Mouse (Mus musculus) hindbrain, embryonic 15.5 days (tissue): ENCODE results near the gene Ccdc163. TPM values are rescaled to one million over a fixed set of nuclear protein-coding genes. Genes with fewer than 3 reads are reported as not detected.
A peak's percentile ranks its signal among the peaks of the same experiment; 100 is the strongest.
"Not testable (repeated sequence)": the region's sequence is repeated elsewhere in the genome, so short reads cannot be mapped to it uniquely, and the experiment has no call there.

ENCODE experiments used
- ATAC-seq: fragments of 200-750 bp; cut with Nextera tagmentation; 2 replicates; pipeline ENCODE4 v1.8.0; 2017; ENCODE audit warnings: low read depth, moderate number of reproducible peaks, moderate TSS enrichment; ENCODE audit not compliant: low FRiP score
- H3K27ac ChIP-seq: fragments of 300-500 bp; sonication (generic); replicated peaks from 2 replicates; pipeline ENCODE4 v1.5.1; 2015; ENCODE audit warnings: mild to moderate bottlenecking, inconsistent platforms
- H3K27me3 ChIP-seq: fragments of 300-500 bp; sonication (generic); 2 replicates; pipeline ENCODE4 v1.6.1; 2015; ENCODE audit warnings: control low read depth, inconsistent platforms
- H3K36me3 ChIP-seq: fragments of 300-500 bp; sonication (generic); 2 replicates; pipeline ENCODE4 v1.6.1; 2015; ENCODE audit warnings: control low read depth, inconsistent platforms
- H3K4me1 ChIP-seq: fragments of 300-500 bp; sonication (generic); replicated peaks from 2 replicates; pipeline ENCODE4 v1.6.1; 2015; ENCODE audit warnings: control low read depth, inconsistent platforms
- H3K4me2 ChIP-seq: fragments of 300-500 bp; sonication (generic); 2 replicates; pipeline ENCODE4 v1.6.1; 2015; ENCODE audit warnings: moderate library complexity, mild to moderate bottlenecking, inconsistent platforms
- H3K4me3 ChIP-seq: fragments of 300-500 bp; sonication (generic); 2 replicates; pipeline ENCODE4 v1.5.1; 2015; ENCODE audit warnings: mild to moderate bottlenecking, inconsistent platforms
- H3K9ac ChIP-seq: fragments of 300-500 bp; sonication (generic); 2 replicates; pipeline ENCODE4 v1.6.1; 2015; ENCODE audit warnings: inconsistent platforms
- H3K9me3 ChIP-seq: fragments of 300-500 bp; sonication (generic); 2 replicates; pipeline ENCODE4 v1.6.1; 2016; ENCODE audit warnings: control low read depth, inconsistent platforms
- WGBS: fragments of 180-500 bp; shearing (Covaris S2); methylation state at CpG from one replicate; pipeline ENCODE4 v1.1.7; 2015; 5-methylcytosine and 5-hydroxymethylcytosine counted together
- polyA plus RNA-seq: library from polyadenylated mRNA; unstranded; fragments of >200 nt; fragmentation: Nextera tagmentation; extraction: Ambion mirVana; gene quantifications from 2 replicates; pipeline ENCODE4 v1.2.1, GENCODE M21; 2015

Ccdc163 gene
- polyA plus RNA-seq, result 12.6 and 13.6 TPM in 2 replicates

- 1% methylated on average over 29 of the region's 29 CpGs for WGBS
- Histone ChIP-seq H3K27ac (peak within 1 kb of the TSS; percentile 71; the same call in 1 of the 2 replicates), H3K4me2 (peak within 1 kb of the TSS; percentile 76), H3K9ac (peak within 1 kb of the TSS; percentile 57), H3K4me3 (peak within 1 kb of the TSS; percentile 53), H3K36me3 (0 out of 2 replicates have a peak, but pooled peaks cover 6% of the 10 kb centered on the region), H3K9me3 (no peaks in the 10 kb centered on the region), H3K27me3 (no peaks in the 10 kb centered on the region), H3K4me1 (peaks cover 16% of the 10 kb centered on the region)
- ATAC-seq, result peak; percentile 99
Measured at GRCm38 (mm10) chr4:116708201-116708764, at the start of gene Ccdc163, which contains the start of gene Mmachc. Gene Ccdc163, plus strand, starts transcription at chr4:116708509. Gene Mmachc, minus strand, starts transcription at chr4:116708406.

GRCm38 (mm10) chr4:116659474-116659873, 48.8 kb upstream of the Ccdc163 start:
- WGBS, result 61% methylated on average over 2 of the region's 2 CpGs
- Histone ChIP-seq H3K4me1 (no peaks in the 10 kb centered on the region), H3K9me3 (no peaks in the 10 kb centered on the region), H3K27ac (no peak overlapping the region), H3K4me2 (no peak overlapping the region), H3K9ac (no peak overlapping the region), H3K27me3 (no peaks in the 10 kb centered on the region), H3K4me3 (no peak overlapping the region), H3K36me3 (no peaks in the 10 kb centered on the region)
- no peak for ATAC-seq

GRCm38 (mm10) chr4:116659916-116660315, 48.4 kb upstream of the Ccdc163 start:
- H3K27me3 ChIP-seq, H3K4me1 ChIP-seq, H3K4me2 ChIP-seq, H3K27ac ChIP-seq, ATAC-seq, H3K9ac ChIP-seq, H3K9me3 ChIP-seq, H3K4me3 ChIP-seq, H3K36me3 ChIP-seq: not testable (repeated sequence)
- 92% methylated on average over 6 of the region's 6 CpGs for WGBS

- H3K9ac ChIP-seq, result no peak overlapping the region
- no peaks in the 10 kb centered on the region for H3K9me3 ChIP-seq
- H3K27ac ChIP-seq, result no peak overlapping the region
- no peak overlapping the region for H3K4me2 ChIP-seq
- no peaks in the 10 kb centered on the region for H3K4me1 ChIP-seq
- H3K4me3 ChIP-seq, result no peak overlapping the region
- no peaks in the 10 kb centered on the region for H3K27me3 ChIP-seq
- H3K36me3 ChIP-seq, result no peaks in the 10 kb centered on the region
- no peak for ATAC-seq
- 73% methylated on average over 6 of the region's 6 CpGs for WGBS
Measured at GRCm38 (mm10) chr4:116660829-116661228, 47.5 kb upstream of the Ccdc163 start.

- Histone ChIP-seq H3K4me1 (no peaks in the 10 kb centered on the region), H3K27me3 (no peaks in the 10 kb centered on the region), H3K9me3 (no peaks in the 10 kb centered on the region), H3K36me3 (no peaks in the 10 kb centered on the region), H3K4me2 (no peak overlapping the region), H3K4me3 (no peak overlapping the region), H3K9ac (no peak overlapping the region), H3K27ac (no peak overlapping the region)
- ATAC-seq, result no peak
- WGBS, result 89% methylated on average over 1 of the region's 1 CpGs
Measured at GRCm38 (mm10) chr4:116661998-116662397, 46.3 kb upstream of the Ccdc163 start.

GRCm38 (mm10) chr4:116666625-116667024, 41.7 kb upstream of the Ccdc163 start:
- no peak overlapping the region for H3K9ac ChIP-seq
- H3K4me2 ChIP-seq, result no peak overlapping the region
- ATAC-seq, result no peak
- no peaks in the 10 kb centered on the region for H3K9me3 ChIP-seq
- no peaks in the 10 kb centered on the region for H3K36me3 ChIP-seq
- H3K4me1 ChIP-seq, result no peaks in the 10 kb centered on the region
- H3K27me3 ChIP-seq, result no peaks in the 10 kb centered on the region
- H3K4me3 ChIP-seq, result no peak overlapping the region
- WGBS, result 71% methylated on average over 4 of the region's 4 CpGs
- no peak overlapping the region for H3K27ac ChIP-seq

- H3K4me2 ChIP-seq, result no peak overlapping the region
- H3K4me3 ChIP-seq, result no peak overlapping the region
- H3K36me3 ChIP-seq, result no peaks in the 10 kb centered on the region
- H3K9ac ChIP-seq, result no peak overlapping the region
- WGBS, result 75% methylated on average over 3 of the region's 3 CpGs
- no peaks in the 10 kb centered on the region for H3K9me3 ChIP-seq
- H3K4me1 ChIP-seq, result no peaks in the 10 kb centered on the region
- H3K27me3 ChIP-seq, result no peaks in the 10 kb centered on the region
- no peak overlapping the region for H3K27ac ChIP-seq
- no peak for ATAC-seq
Measured at GRCm38 (mm10) chr4:116668145-116668544, 40.2 kb upstream of the Ccdc163 start.

- no peaks in the 10 kb centered on the region for H3K9me3 ChIP-seq
- H3K4me3 ChIP-seq, result no peak overlapping the region
- no peak overlapping the region for H3K27ac ChIP-seq
- ATAC-seq, result no peak
- WGBS, result 61% methylated on average over 2 of the region's 2 CpGs
- H3K9ac ChIP-seq, result no peak overlapping the region
- no peaks in the 10 kb centered on the region for H3K4me1 ChIP-seq
- H3K36me3 ChIP-seq, result no peaks in the 10 kb centered on the region
- no peaks in the 10 kb centered on the region for H3K27me3 ChIP-seq
- H3K4me2 ChIP-seq, result no peak overlapping the region
Measured at GRCm38 (mm10) chr4:116669291-116669690, 39.0 kb upstream of the Ccdc163 start.

- no peaks in the 10 kb centered on the region for H3K36me3 ChIP-seq
- no peaks in the 10 kb centered on the region for H3K4me1 ChIP-seq
- H3K9me3 ChIP-seq, result no peaks in the 10 kb centered on the region
- H3K9ac ChIP-seq, result no peak overlapping the region
- 82% methylated on average over 2 of the region's 2 CpGs for WGBS
- no peak overlapping the region for H3K4me3 ChIP-seq
- no peaks in the 10 kb centered on the region for H3K27me3 ChIP-seq
- ATAC-seq, result no peak
- H3K4me2 ChIP-seq, result no peak overlapping the region
- no peak overlapping the region for H3K27ac ChIP-seq
Measured at GRCm38 (mm10) chr4:116672785-116673184, 35.5 kb upstream of the Ccdc163 start.

GRCm38 (mm10) chr4:116674761-116675160, 33.5 kb upstream of the Ccdc163 start:
- ATAC-seq, H3K9me3 ChIP-seq, H3K9ac ChIP-seq, H3K27ac ChIP-seq, H3K27me3 ChIP-seq, H3K4me3 ChIP-seq, H3K4me1 ChIP-seq, H3K4me2 ChIP-seq, H3K36me3 ChIP-seq: not testable (repeated sequence)
- 91% methylated on average over 6 of the region's 6 CpGs for WGBS

GRCm38 (mm10) chr4:116676027-116676426, 32.3 kb upstream of the Ccdc163 start:
- Histone ChIP-seq H3K27me3 (no peaks in the 10 kb centered on the region), H3K9me3 (no peaks in the 10 kb centered on the region), H3K4me2 (no peak overlapping the region), H3K27ac (no peak overlapping the region), H3K4me3 (no peak overlapping the region), H3K36me3 (no peaks in the 10 kb centered on the region), H3K4me1 (no peaks in the 10 kb centered on the region), H3K9ac (no peak overlapping the region)
- ATAC-seq, result no peak
- 85% methylated on average over 3 of the region's 3 CpGs for WGBS

GRCm38 (mm10) chr4:116677808-116678207, 30.5 kb upstream of the Ccdc163 start:
- Histone ChIP-seq H3K36me3 (no peaks in the 10 kb centered on the region), H3K9ac (no peak overlapping the region), H3K4me2 (no peak overlapping the region), H3K27me3 (no peaks in the 10 kb centered on the region), H3K4me1 (no peaks in the 10 kb centered on the region), H3K4me3 (no peak overlapping the region), H3K9me3 (no peaks in the 10 kb centered on the region), H3K27ac (no peak overlapping the region)
- 90% methylated on average over 1 of the region's 1 CpGs for WGBS
- no peak for ATAC-seq

GRCm38 (mm10) chr4:116679141-116679540, 29.2 kb upstream of the Ccdc163 start:
- 79% methylated on average over 5 of the region's 5 CpGs for WGBS
- H3K9me3 ChIP-seq, result no peaks in the 10 kb centered on the region
- H3K4me1 ChIP-seq, result no peaks in the 10 kb centered on the region
- H3K36me3 ChIP-seq, result no peaks in the 10 kb centered on the region
- no peak overlapping the region for H3K27ac ChIP-seq
- no peak overlapping the region for H3K9ac ChIP-seq
- no peaks in the 10 kb centered on the region for H3K27me3 ChIP-seq
- no peak overlapping the region for H3K4me3 ChIP-seq
- ATAC-seq, result no peak
- H3K4me2 ChIP-seq, result no peak overlapping the region
